Mouse (Mus musculus): ENCODE measurements around the gene Fgfr2.

- TF ChIP-seq CTCF (conservative IDR thresholded peaks at IDR 0.05; ENCODE audit: low read length) (no peak), POU5F1 (IDR thresholded peaks at IDR 0.05; ENCODE audit: borderline replicate concordance, low read length) (no peak)
Measured at GRCm38 (mm10) chr7:132687897-132688296, 435.3 kb downstream of the Fgfr2 start.

Data from E14TG2a.4 (cell line).